Mouse (Mus musculus): Measurements from ENCODE around the gene Cass4.

Gene Cass4

DNA sequence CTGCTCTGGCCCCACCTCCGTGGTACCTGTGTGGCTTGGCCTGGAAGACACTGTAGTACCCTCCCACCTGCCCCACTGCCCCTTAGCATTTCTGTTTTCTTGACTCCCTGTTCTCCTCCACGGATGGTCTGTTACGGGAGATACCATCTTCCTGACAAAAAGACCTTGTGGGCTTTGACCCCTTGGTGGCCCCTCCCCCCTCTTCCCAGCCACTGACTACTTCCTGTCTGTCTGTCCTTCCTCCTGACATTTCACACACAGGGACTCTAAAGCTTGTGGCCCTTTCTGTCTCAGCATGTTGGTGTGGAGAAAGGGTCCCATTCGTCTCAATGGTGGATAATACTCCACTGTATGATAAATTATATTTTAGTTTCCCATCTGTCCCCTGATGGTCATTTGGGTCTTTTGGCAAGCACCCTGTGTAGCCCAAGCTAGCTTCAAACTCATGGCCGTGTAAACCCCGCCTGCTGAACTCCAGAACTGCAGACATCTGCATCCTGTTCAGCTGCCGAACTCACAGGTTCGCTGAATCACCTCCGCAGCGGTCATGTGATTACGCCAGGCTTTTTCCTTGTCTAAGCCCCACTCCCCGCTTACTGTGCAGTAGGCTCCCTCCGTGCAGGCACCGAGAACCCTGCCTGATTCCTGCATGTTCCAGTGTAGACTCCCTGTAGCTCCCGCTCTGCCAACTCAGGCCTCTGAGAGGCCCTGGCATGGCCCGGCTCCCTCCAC, 88.2 kb downstream of the Cass4 start:
- DNase-seq (ENCODE audit: extremely low spot score) = no peak

Data from embryo, embryonic 9.5 days (tissue).